Mouse (Mus musculus) cerebellum, adult 2 months (tissue): ENCODE results near the gene Slpi. TPM values are rescaled to one million over a fixed set of nuclear protein-coding genes. Genes with fewer than 3 reads are reported as not detected.

Experiments
- DNase-seq, 2 experiments: peaks; one replicate each; pipeline ENCODE4 v3.0.0; 2021
- H3K27ac ChIP-seq: fragments of 200-500 bp; 2 replicates; pipeline ENCODE4 v1.5.1; 2012; ENCODE audit warnings: low read length, control low read depth, inconsistent platforms; ENCODE audit not compliant: insufficient read depth
- H3K27me3 ChIP-seq: fragments of 200-500 bp; 2 replicates; pipeline ENCODE4 v1.6.1; 2012; ENCODE audit warnings: inconsistent platforms, mild to moderate bottlenecking, low read length, moderate library complexity; ENCODE audit not compliant: control insufficient read depth, insufficient read depth
- H3K4me1 ChIP-seq: fragments of 200-500 bp; 2 replicates; pipeline ENCODE4 v1.6.1; 2011; ENCODE audit warnings: low read length; ENCODE audit not compliant: control insufficient read depth, insufficient read depth
- H3K4me3 ChIP-seq: fragments of 200-500 bp; replicated peaks from 2 replicates; pipeline ENCODE3; 2011; ENCODE audit warnings: mild to moderate bottlenecking, low read depth, low read length, control low read depth; ENCODE audit not compliant: insufficient read depth
- CTCF ChIP-seq: fragments of 200-500 bp; IDR thresholded peaks from 2 replicates; pipeline ENCODE4 v1.5.1; 2011; ENCODE audit warnings: low read depth, mild to moderate bottlenecking, control low read depth, low read length, moderate library complexity, borderline replicate concordance; ENCODE audit not compliant: insufficient read depth
- POLR2A ChIP-seq: fragments of 200-500 bp; IDR thresholded peaks from 2 replicates; pipeline ENCODE4 v1.6.1; 2011; ENCODE audit warnings: low read length, control low read depth, borderline replicate concordance; ENCODE audit not compliant: insufficient read depth
- WGBS: fragments of 180-500 bp; shearing (Covaris S2); methylation state at CpG from one replicate; pipeline ENCODE4 v1.1.7; 2018; 5-methylcytosine and 5-hydroxymethylcytosine counted together
- polyA plus RNA-seq: library from polyadenylated mRNA; depleted of rRNA; stranded (reverse); fragments of >200 nt; gene quantifications from 2 replicates; pipeline ENCODE4 v1.2.3, GENCODE M21; 2012

Gene Slpi
- polyA plus RNA-seq, 1 experiment, result 0.80 TPM

GRCm38 (mm10) chr2:164432541-164433191, 43.8 kb upstream of the Slpi start:
- DNase-seq, result no peak
- no peak overlapping the region for H3K27ac ChIP-seq
- H3K27me3 ChIP-seq, result no peaks in the 10 kb centered on the region
- WGBS, result 17% methylated on average over 22 of the region's 22 CpGs
- no peak for TF ChIP-seq POLR2A
- no peak for TF ChIP-seq CTCF
- no peaks in the 10 kb centered on the region for H3K4me1 ChIP-seq
- no peak overlapping the region for H3K4me3 ChIP-seq

- H3K27ac ChIP-seq, result no peak overlapping the region
- no peak overlapping the region for H3K4me3 ChIP-seq
- DNase-seq, result no peak
- H3K27me3 ChIP-seq, result no peaks in the 10 kb centered on the region
- TF ChIP-seq POLR2A, result no peak
- TF ChIP-seq CTCF, result no peak
- 61% methylated on average over 9 of the region's 9 CpGs for WGBS
- no peaks in the 10 kb centered on the region for H3K4me1 ChIP-seq
These were observed 43.0 kb upstream of the Slpi start for GRCm38 (mm10) chr2:164431676-164432465.

GRCm38 (mm10) chr2:164430697-164431096, 41.8 kb upstream of the Slpi start:
- 31% methylated on average over 7 of the region's 7 CpGs for WGBS
- DNase-seq, result no peak
- TF ChIP-seq POLR2A (no peak), CTCF (no peak)

GRCm38 (mm10) chr2:164429881-164430615, 41.2 kb upstream of the Slpi start:
- Histone ChIP-seq H3K27me3 (no peaks in the 10 kb centered on the region), H3K27ac (no peak overlapping the region), H3K4me1 (no peaks in the 10 kb centered on the region), H3K4me3 (no peak overlapping the region)
- TF ChIP-seq POLR2A, result no peak
- no peak for TF ChIP-seq CTCF
- no peak for DNase-seq
- 63% methylated on average over 15 of the region's 15 CpGs for WGBS

More at GRCm38 (mm10) chr2:164430697-164431096, 41.8 kb upstream of the Slpi start:
- no peak overlapping the region for H3K4me3 ChIP-seq
- H3K4me1 ChIP-seq, result no peaks in the 10 kb centered on the region
- no peaks in the 10 kb centered on the region for H3K27me3 ChIP-seq
- H3K27ac ChIP-seq, result no peak overlapping the region

DNA sequence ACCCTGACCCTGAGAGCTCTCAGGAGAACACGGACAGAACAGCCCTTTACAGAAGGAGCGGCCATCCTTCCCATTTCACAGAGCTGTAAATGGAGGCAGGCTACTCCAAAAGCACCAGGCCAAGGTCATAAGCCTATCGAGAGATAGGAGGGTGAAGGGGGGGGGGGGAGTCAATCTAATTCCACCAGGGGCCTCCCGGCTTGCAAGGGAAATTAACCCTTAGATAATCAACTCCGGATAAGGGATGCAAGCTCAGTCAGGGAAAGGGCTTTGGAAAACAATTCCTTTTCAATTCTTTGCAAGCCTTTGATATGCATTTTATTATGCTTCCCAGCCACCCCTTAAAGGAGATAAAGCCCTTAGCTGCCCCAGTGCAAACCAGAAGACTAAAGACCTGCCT, 39.6 kb upstream of the Slpi start:
- no peak overlapping the region for H3K27ac ChIP-seq
- DNase-seq, result no peak
- H3K4me3 ChIP-seq, result no peak overlapping the region
- no peak for TF ChIP-seq CTCF
- TF ChIP-seq POLR2A, result no peak
- 53% methylated on average over 5 of the region's 5 CpGs for WGBS
- H3K4me1 ChIP-seq, result no peaks in the 10 kb centered on the region
- H3K27me3 ChIP-seq, result no peaks in the 10 kb centered on the region

- H3K4me1 ChIP-seq, result no peaks in the 10 kb centered on the region
- WGBS, result 88% methylated on average over 5 of the region's 5 CpGs
- H3K27me3 ChIP-seq, result no peaks in the 10 kb centered on the region
- no peak for DNase-seq
- H3K4me3 ChIP-seq, result no peak overlapping the region
- H3K27ac ChIP-seq, result no peak overlapping the region
- TF ChIP-seq CTCF (no peak), POLR2A (no peak)
These were observed 38.1 kb upstream of the Slpi start for GRCm38 (mm10) chr2:164426952-164427351.

GRCm38 (mm10) chr2:164426121-164426520, 37.2 kb upstream of the Slpi start:
- no peak for DNase-seq
- TF ChIP-seq CTCF (no peak), POLR2A (no peak)
- Histone ChIP-seq H3K4me1 (no peaks in the 10 kb centered on the region), H3K27me3 (no peaks in the 10 kb centered on the region), H3K27ac (no peak overlapping the region), H3K4me3 (no peak overlapping the region)
- WGBS, result 41% methylated on average over 12 of the region's 12 CpGs
